Mouse (Mus musculus): Measurements from ENCODE around the gene Fam151a. TPM values are rescaled to one million over a fixed set of nuclear protein-coding genes. Genes with fewer than 3 reads are reported as not detected.

Fam151a gene
- polyA plus RNA-seq, 1 experiment from 2014 or later = 0.31 TPM

GRCm38 (mm10) chr4:106778116-106778788 lies 44.6 kb downstream of the Fam151a start:
- no peaks in the 10 kb centered on the region for H3K27me3 ChIP-seq (replicated peaks; ENCODE audit: control insufficient read depth, insufficient read depth, low read length)
- H3K9me3 ChIP-seq (ENCODE audit: control insufficient read depth) = no peaks in the 10 kb centered on the region
- WGBS = 46% methylated on average over 5 of the region's 5 CpGs
- no peak overlapping the region for H3K9ac ChIP-seq (ENCODE audit: low read depth, low read length)
- peak overlapping the region; percentile 52 for H3K27ac ChIP-seq (ENCODE audit: low read depth, low read length)
- no peak overlapping the region for H3K4me3 ChIP-seq (ENCODE audit: low read depth, low read length)
- peak; percentile 97 for ATAC-seq
- H3K4me1 ChIP-seq (replicated peaks; ENCODE audit: control insufficient read depth, insufficient read depth, low read length) = 0 out of 2 replicates have a peak, but pooled peaks cover 7% of the 10 kb centered on the region
- peak; percentile 70 for TF ChIP-seq CTCF (IDR thresholded peaks at IDR 0.05; ENCODE audit: low read depth)
- H3K4me2 ChIP-seq (replicated peaks; ENCODE audit: low read depth) = no peak overlapping the region
- peaks cover 4% of the 10 kb centered on the region; the same call in 1 of the 2 replicates for H3K36me3 ChIP-seq (ENCODE audit: control insufficient read depth, insufficient read depth)

GRCm38 (mm10) chr4:106780045-106780444 lies 46.4 kb downstream of the Fam151a start:
- Histone ChIP-seq H3K4me1 (replicated peaks; ENCODE audit: control insufficient read depth, insufficient read depth, low read length) (0 out of 2 replicates have a peak, but pooled peaks cover 5% of the 10 kb centered on the region), H3K36me3 (ENCODE audit: control insufficient read depth, insufficient read depth) (peaks cover 10% of the 10 kb centered on the region; the same call in 1 of the 2 replicates), H3K4me3 (ENCODE audit: low read depth, low read length) (no peak overlapping the region), H3K9ac (ENCODE audit: low read depth, low read length) (no peak overlapping the region), H3K9me3 (ENCODE audit: control insufficient read depth) (no peaks in the 10 kb centered on the region), H3K27ac (ENCODE audit: low read depth, low read length) (no peak overlapping the region), H3K27me3 (replicated peaks; ENCODE audit: control insufficient read depth, insufficient read depth, low read length) (no peaks in the 10 kb centered on the region), H3K4me2 (replicated peaks; ENCODE audit: low read depth) (no peak overlapping the region)
- no peak for ATAC-seq
- WGBS = 43% methylated on average over 3 of the region's 3 CpGs
- no peak for TF ChIP-seq CTCF (IDR thresholded peaks at IDR 0.05; ENCODE audit: low read depth)

GRCm38 (mm10) chr4:106783137-106783536 lies 49.4 kb downstream of the Fam151a start:
- Histone ChIP-seq H3K36me3 (ENCODE audit: control insufficient read depth, insufficient read depth) (peaks cover 10% of the 10 kb centered on the region; the same call in 1 of the 2 replicates), H3K4me2 (replicated peaks; ENCODE audit: low read depth) (no peak overlapping the region), H3K9ac (ENCODE audit: low read depth, low read length) (no peak overlapping the region), H3K4me1 (replicated peaks; ENCODE audit: control insufficient read depth, insufficient read depth, low read length) (0 out of 2 replicates have a peak, but pooled peaks cover 2% of the 10 kb centered on the region), H3K27me3 (replicated peaks; ENCODE audit: control insufficient read depth, insufficient read depth, low read length) (no peaks in the 10 kb centered on the region), H3K27ac (ENCODE audit: low read depth, low read length) (no peak overlapping the region), H3K9me3 (ENCODE audit: control insufficient read depth) (no peaks in the 10 kb centered on the region), H3K4me3 (ENCODE audit: low read depth, low read length) (no peak overlapping the region)
- ATAC-seq = no peak
- 80% methylated on average over 10 of the region's 10 CpGs for whole genome bisulfite sequencing
- no peak for TF ChIP-seq CTCF (IDR thresholded peaks at IDR 0.05; ENCODE audit: low read depth)

- Histone ChIP-seq H3K9me3 (ENCODE audit: control insufficient read depth) (no peaks in the 10 kb centered on the region), H3K4me1 (replicated peaks; ENCODE audit: control insufficient read depth, insufficient read depth, low read length) (no peaks in the 10 kb centered on the region), H3K36me3 (ENCODE audit: control insufficient read depth, insufficient read depth) (peaks cover 10% of the 10 kb centered on the region; the same call in 1 of the 2 replicates), H3K9ac (ENCODE audit: low read depth, low read length) (no peak overlapping the region), H3K4me2 (replicated peaks; ENCODE audit: low read depth) (no peak overlapping the region), H3K27ac (ENCODE audit: low read depth, low read length) (no peak overlapping the region), H3K4me3 (ENCODE audit: low read depth, low read length) (no peak overlapping the region), H3K27me3 (replicated peaks; ENCODE audit: control insufficient read depth, insufficient read depth, low read length) (no peaks in the 10 kb centered on the region)
- ATAC-seq = no peak
- TF ChIP-seq CTCF (IDR thresholded peaks at IDR 0.05; ENCODE audit: low read depth) = no peak
- WGBS = 89% methylated on average over 7 of the region's 7 CpGs
Observed at GRCm38 (mm10) chr4:106784806-106785205, 51.1 kb downstream of the Fam151a start.

- WGBS = 86% methylated on average over 7 of the region's 7 CpGs
- H3K36me3 ChIP-seq (ENCODE audit: control insufficient read depth, insufficient read depth) = peaks cover 10% of the 10 kb centered on the region; the same call in 1 of the 2 replicates
- no peaks in the 10 kb centered on the region for H3K4me1 ChIP-seq (replicated peaks; ENCODE audit: control insufficient read depth, insufficient read depth, low read length)
- TF ChIP-seq CTCF (IDR thresholded peaks at IDR 0.05; ENCODE audit: low read depth) = no peak
- no peak for ATAC-seq
- H3K27ac ChIP-seq (ENCODE audit: low read depth, low read length) = no peak overlapping the region
- no peaks in the 10 kb centered on the region for H3K9me3 ChIP-seq (ENCODE audit: control insufficient read depth)
- H3K4me2 ChIP-seq (replicated peaks; ENCODE audit: low read depth) = no peak overlapping the region
- no peaks in the 10 kb centered on the region for H3K27me3 ChIP-seq (replicated peaks; ENCODE audit: control insufficient read depth, insufficient read depth, low read length)
- no peak overlapping the region for H3K9ac ChIP-seq (ENCODE audit: low read depth, low read length)
- H3K4me3 ChIP-seq (ENCODE audit: low read depth, low read length) = no peak overlapping the region
Observed at GRCm38 (mm10) chr4:106785345-106785744, 51.7 kb downstream of the Fam151a start.

- no peaks in the 10 kb centered on the region for H3K9me3 ChIP-seq (ENCODE audit: control insufficient read depth)
- H3K4me1 ChIP-seq (replicated peaks; ENCODE audit: control insufficient read depth, insufficient read depth, low read length) = no peaks in the 10 kb centered on the region
- H3K4me3 ChIP-seq (ENCODE audit: low read depth, low read length) = no peak overlapping the region
- peaks cover 10% of the 10 kb centered on the region; the same call in 1 of the 2 replicates for H3K36me3 ChIP-seq (ENCODE audit: control insufficient read depth, insufficient read depth)
- H3K4me2 ChIP-seq (replicated peaks; ENCODE audit: low read depth) = no peak overlapping the region
- H3K27me3 ChIP-seq (replicated peaks; ENCODE audit: control insufficient read depth, insufficient read depth, low read length) = no peaks in the 10 kb centered on the region
- no peak for TF ChIP-seq CTCF (IDR thresholded peaks at IDR 0.05; ENCODE audit: low read depth)
- 34% methylated on average over 3 of the region's 5 CpGs for WGBS
- peak overlapping the region; percentile 62 for H3K27ac ChIP-seq (ENCODE audit: low read depth, low read length)
- ATAC-seq = no peak
- no peak overlapping the region for H3K9ac ChIP-seq (ENCODE audit: low read depth, low read length)
Observed at GRCm38 (mm10) chr4:106785753-106786540, 52.3 kb downstream of the Fam151a start.
